ENCODE assay signal across 13 mouse cellular contexts in the genomic region with DNA sequence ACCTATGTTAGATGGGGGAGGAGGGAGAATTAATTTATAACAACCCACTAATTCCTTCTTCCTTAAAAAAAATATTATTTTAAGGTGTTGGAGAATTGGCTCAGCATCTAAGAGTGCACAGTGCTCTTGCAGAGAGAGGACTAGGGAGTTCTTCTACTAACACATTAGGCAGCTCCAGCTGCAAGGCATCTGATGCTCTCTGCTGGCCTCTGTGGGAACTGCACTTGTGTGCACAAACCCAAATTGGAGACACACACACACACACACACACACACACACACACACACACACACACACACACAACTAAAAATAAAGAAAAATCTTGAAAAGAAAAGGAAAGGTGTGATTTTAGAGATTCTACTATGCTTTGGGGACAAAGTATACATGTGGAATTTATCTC.
DNase-seq lines count a peak whose midpoint lies in the region; ATAC-seq and TF ChIP-seq lines count a peak whose summit lies in the region.
"Had no signal": no experiment of that assay in that cellular context is flagged by ENCODE, and none has a peak within 500 bp of the region (broad histone marks: within the 10 kb centered on the region; RNA-seq: fewer than 3 reads in every experiment).

No protein-coding gene starts in this region.

- H3K27ac ChIP-seq in kidney, embryonic 15.5 days = no peak overlapping the region
- H3K27ac ChIP-seq in midbrain, postnatal 0 days (ENCODE audit: low read depth, low read length) = no peak overlapping the region
- no peak overlapping the region for H3K27ac ChIP-seq in midbrain, embryonic 10.5 days (replicated peaks)
- H3K27ac ChIP-seq: heart, embryonic 15.5 days; liver, embryonic 13.5 days; midbrain, embryonic 12.5 days; neural tube, embryonic 12.5 days had no signal

- peak; percentile 13 for DNase-seq in adrenal gland, postnatal 10 days
- no peak for DNase-seq in adrenal gland, adult (ENCODE audit: inconsistent age in 2 of 2, low spot score in 1 of 2)
- DNase-seq in kidney, postnatal 10 days = peak; percentile 15
- no peak for DNase-seq in midbrain, postnatal 0 days (ENCODE audit: low spot score)
- no peak for DNase-seq in midbrain, embryonic 10.5 days (ENCODE audit: low spot score)
- peak; percentile 16 for DNase-seq in splenic B cell, adult 2 months (ENCODE audit: low read depth, low spot score)
- DNase-seq in gastrocnemius, postnatal 4 days (ENCODE audit: low spot score in 2 of 2) = no peak
- DNase-seq: cerebellum, postnatal 25 days; liver, embryonic 13.5 days had no signal

- H3K9ac ChIP-seq in kidney, embryonic 15.5 days = no peak overlapping the region
- no peak overlapping the region for H3K9ac ChIP-seq in midbrain, postnatal 0 days (replicated peaks; ENCODE audit: low read length, poor library complexity, severe bottlenecking)
- H3K9ac ChIP-seq: heart, embryonic 15.5 days; liver, embryonic 13.5 days; midbrain, embryonic 12.5 days; neural tube, embryonic 12.5 days had no signal

- H3K27me3 ChIP-seq in kidney, embryonic 15.5 days = peaks cover 13% of the 10 kb centered on the region
- no peaks in the 10 kb centered on the region for H3K27me3 ChIP-seq in midbrain, postnatal 0 days (ENCODE audit: insufficient read depth, low read length)
- peaks cover 11% of the 10 kb centered on the region for H3K27me3 ChIP-seq in midbrain, embryonic 10.5 days (ENCODE audit: low read depth, poor library complexity, severe bottlenecking)
- no peaks in the 10 kb centered on the region for H3K27me3 ChIP-seq in splenic B cell, adult 2 months (ENCODE audit: control insufficient read depth, insufficient read depth, low read length, poor library complexity, severe bottlenecking)
- H3K27me3 ChIP-seq: heart, embryonic 15.5 days; liver, embryonic 13.5 days; neural tube, embryonic 12.5 days had no signal

- H3K4me3 ChIP-seq in kidney, embryonic 15.5 days (replicated peaks) = no peak overlapping the region
- no peak overlapping the region for H3K4me3 ChIP-seq in midbrain, postnatal 0 days (ENCODE audit: low read depth, low read length)
- H3K4me3 ChIP-seq in midbrain, embryonic 10.5 days = no peak overlapping the region
- H3K4me3 ChIP-seq: heart, embryonic 15.5 days; liver, embryonic 13.5 days; midbrain, embryonic 12.5 days; neural tube, embryonic 12.5 days had no signal

- H3K4me1 ChIP-seq in kidney, embryonic 15.5 days = no peaks in the 10 kb centered on the region
- H3K4me1 ChIP-seq in midbrain, postnatal 0 days (ENCODE audit: insufficient read depth, low read length) = no peaks in the 10 kb centered on the region
- no peaks in the 10 kb centered on the region for H3K4me1 ChIP-seq in midbrain, embryonic 10.5 days
- H3K4me1 ChIP-seq: heart, embryonic 15.5 days; liver, embryonic 13.5 days; midbrain, embryonic 12.5 days; neural tube, embryonic 12.5 days had no signal

- TF ChIP-seq CTCF in midbrain, postnatal 0 days (IDR thresholded peaks at IDR 0.05) = peak; percentile 49

- H3K36me3 ChIP-seq in kidney, embryonic 15.5 days = no peaks in the 10 kb centered on the region
- no peaks in the 10 kb centered on the region for H3K36me3 ChIP-seq in midbrain, postnatal 0 days (ENCODE audit: insufficient read depth, low read length)
- H3K36me3 ChIP-seq in midbrain, embryonic 10.5 days = no peaks in the 10 kb centered on the region
- no peaks in the 10 kb centered on the region for H3K36me3 ChIP-seq in splenic B cell, adult 2 months (ENCODE audit: control insufficient read depth, insufficient read depth, low read length, poor library complexity, severe bottlenecking)
- H3K36me3 ChIP-seq: heart, embryonic 15.5 days; liver, embryonic 13.5 days; midbrain, embryonic 12.5 days; neural tube, embryonic 12.5 days had no signal

- no peaks in the 10 kb centered on the region for H3K9me3 ChIP-seq in kidney, embryonic 15.5 days (replicated peaks)
- no peaks in the 10 kb centered on the region for H3K9me3 ChIP-seq in midbrain, postnatal 0 days (ENCODE audit: low read length)
- no peaks in the 10 kb centered on the region for H3K9me3 ChIP-seq in midbrain, embryonic 10.5 days (replicated peaks)
- H3K9me3 ChIP-seq: heart, embryonic 15.5 days; liver, embryonic 13.5 days; midbrain, embryonic 12.5 days; neural tube, embryonic 12.5 days had no signal

- ATAC-seq in kidney, embryonic 15.5 days (replicated peaks; ENCODE audit: low FRiP score) = no peak
- ATAC-seq in midbrain, postnatal 0 days (ENCODE audit: low FRiP score) = no peak

- H3K4me2 ChIP-seq in kidney, embryonic 15.5 days = no peak overlapping the region
- H3K4me2 ChIP-seq in midbrain, postnatal 0 days (ENCODE audit: low read depth, low read length, poor library complexity, severe bottlenecking) = no peak overlapping the region
- H3K4me2 ChIP-seq: heart, embryonic 15.5 days; liver, embryonic 13.5 days; midbrain, embryonic 12.5 days; neural tube, embryonic 12.5 days had no signal

Comparison
In these comparisons a context has a peak if more than half of its experiments do, and no peak if none do; other contexts are left out.
1. DNase-seq: peak in adrenal gland, postnatal 10 days (single experiment), kidney, postnatal 10 days (single experiment) and splenic B cell, adult 2 months (single experiment); none in adrenal gland, adult (0 of 2), midbrain, postnatal 0 days (single experiment), midbrain, embryonic 10.5 days (single experiment) and gastrocnemius, postnatal 4 days (0 of 2).